Mouse (Mus musculus) lung, adult 2 months (tissue): ENCODE data around the gene Arhgap31.

Source experiments
- CTCF ChIP-seq: fragments of 200-500 bp; IDR thresholded peaks from 2 replicates; pipeline ENCODE4 v1.5.1; 2011; ENCODE audit warnings: mild to moderate bottlenecking, low read length, control low read depth; ENCODE audit not compliant: insufficient read depth
- POLR2A ChIP-seq: fragments of 200-500 bp; IDR thresholded peaks from 2 replicates; pipeline ENCODE4 v1.6.1; 2011; ENCODE audit warnings: low read depth, mild to moderate bottlenecking, control low read depth, low read length, borderline replicate concordance; ENCODE audit errors: extremely low read depth

- TF ChIP-seq CTCF = no peak
- TF ChIP-seq POLR2A = no peak
Observed at GRCm38 (mm10) chr16:38666016-38666415, 47.1 kb downstream of the Arhgap31 start.
